Mouse (Mus musculus) limb, embryonic 14.5 days (tissue): Measurements from ENCODE around the gene Dach2. TPM values are rescaled to one million over a fixed set of nuclear protein-coding genes. Genes with fewer than 3 reads are reported as not detected.

Experiments used
- ATAC-seq: fragments of 200-750 bp; cut with Nextera tagmentation; 2 replicates; pipeline ENCODE4 v1.8.0; 2017; ENCODE audit warnings: low read depth, moderate number of reproducible peaks, moderate TSS enrichment; ENCODE audit not compliant: low FRiP score
- DNase-seq: peaks from one replicate; pipeline ENCODE4 v3.0.0-alpha.2; 2015; ENCODE audit warnings: low spot score
- H3K27ac ChIP-seq: fragments of 300-500 bp; sonication (generic); replicated peaks from 2 replicates; pipeline ENCODE4 v1.5.1; 2014; ENCODE audit warnings: low read depth, mild to moderate bottlenecking, low read length, moderate library complexity, mixed read lengths
- H3K27me3 ChIP-seq: fragments of 300-500 bp; sonication (generic); 2 replicates; pipeline ENCODE4 v1.6.1; 2014; ENCODE audit warnings: low read length, mixed read lengths; ENCODE audit not compliant: control insufficient read depth, insufficient read depth
- H3K36me3 ChIP-seq: fragments of 300-500 bp; sonication (generic); 2 replicates; pipeline ENCODE4 v1.6.1; 2014; ENCODE audit warnings: mild to moderate bottlenecking, low read length, moderate library complexity, mixed read lengths; ENCODE audit not compliant: control insufficient read depth, insufficient read depth
- H3K4me1 ChIP-seq: fragments of 300-500 bp; sonication (generic); 2 replicates; pipeline ENCODE4 v1.6.1; 2014; ENCODE audit warnings: antibody characterized with exemption, low read length, mixed read lengths; ENCODE audit not compliant: control insufficient read depth, insufficient read depth
- H3K4me2 ChIP-seq: fragments of 300-500 bp; sonication (generic); replicated peaks from 2 replicates; pipeline ENCODE4 v1.6.1; 2014; ENCODE audit warnings: low read depth, mild to moderate bottlenecking, low read length, moderate library complexity; ENCODE audit not compliant: severe bottlenecking
- H3K4me3 ChIP-seq: fragments of 300-500 bp; sonication (generic); replicated peaks from 2 replicates; pipeline ENCODE4 v1.5.1; 2014; ENCODE audit warnings: low read length
- H3K9ac ChIP-seq: fragments of 300-500 bp; sonication (generic); 2 replicates; pipeline ENCODE4 v1.6.1; 2014; ENCODE audit warnings: mild to moderate bottlenecking, low read depth, low read length, moderate library complexity; ENCODE audit not compliant: severe bottlenecking
- H3K9me3 ChIP-seq: fragments of 300-500 bp; sonication (generic); 2 replicates; pipeline ENCODE4 v1.6.1; 2016; ENCODE audit warnings: low read length; ENCODE audit not compliant: control insufficient read depth
- POLR2A ChIP-seq: fragments of 200-500 bp; IDR thresholded peaks from 2 replicates; pipeline ENCODE4 v1.8.0; 2012; ENCODE audit warnings: inconsistent platforms, mild to moderate bottlenecking, moderate library complexity, borderline replicate concordance; ENCODE audit not compliant: insufficient read depth, insufficient read length; ENCODE audit errors: extremely low read depth
- WGBS: fragments of 180-500 bp; shearing (Covaris S2); extraction: QIAGEN DNeasy Blood & Tissue Kit; methylation state at CpG from one replicate; pipeline ENCODE4 v1.1.7; 2014; 5-methylcytosine and 5-hydroxymethylcytosine counted together
- polyA plus RNA-seq, 2 experiments: library from polyadenylated mRNA; depleted of rRNA in 1 of 2; stranded (reverse) in 1 of 2; unstranded in 1 of 2; fragments of >200 nt; fragmentation: Nextera tagmentation in 1 of 2; extraction: Ambion mirVana in 1 of 2; gene quantifications; 2 replicates each; pipeline versions ENCODE4 v1.2.1 to v1.2.3; 2012 to 2014

Gene Dach2
- polyA plus RNA-seq, 2 experiments, result 1.2 to 2.6 TPM

DNA sequence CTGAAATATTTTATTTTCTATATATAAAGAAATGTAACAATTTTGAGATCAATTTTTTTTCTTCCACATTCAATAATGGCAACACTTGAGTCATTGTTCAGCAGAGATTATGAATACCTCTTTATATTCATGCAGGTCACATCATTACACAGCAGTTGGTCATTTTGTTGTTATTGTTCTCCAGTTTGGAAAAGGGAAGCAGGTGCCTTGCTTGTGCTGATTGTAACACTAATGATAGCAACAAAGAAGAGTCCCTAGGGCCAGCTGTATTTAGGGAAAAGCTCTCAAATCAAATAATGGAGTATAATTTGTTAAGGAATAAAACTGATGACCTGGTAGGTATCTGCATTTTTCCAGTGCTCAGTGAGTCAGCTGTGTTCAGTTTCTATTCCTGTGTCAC is 513.1 kb downstream of the Dach2 start:
- no peak for TF ChIP-seq POLR2A
- H3K4me3 ChIP-seq, result no peak overlapping the region
- ATAC-seq, result no peak
- H3K27me3 ChIP-seq, result no peaks in the 10 kb centered on the region
- no peak overlapping the region for H3K27ac ChIP-seq
- no peaks in the 10 kb centered on the region for H3K9me3 ChIP-seq
- no peak for DNase-seq
- no peak overlapping the region for H3K4me2 ChIP-seq
- no peaks in the 10 kb centered on the region for H3K36me3 ChIP-seq
- no peak overlapping the region for H3K9ac ChIP-seq
- no peaks in the 10 kb centered on the region for H3K4me1 ChIP-seq

DNA sequence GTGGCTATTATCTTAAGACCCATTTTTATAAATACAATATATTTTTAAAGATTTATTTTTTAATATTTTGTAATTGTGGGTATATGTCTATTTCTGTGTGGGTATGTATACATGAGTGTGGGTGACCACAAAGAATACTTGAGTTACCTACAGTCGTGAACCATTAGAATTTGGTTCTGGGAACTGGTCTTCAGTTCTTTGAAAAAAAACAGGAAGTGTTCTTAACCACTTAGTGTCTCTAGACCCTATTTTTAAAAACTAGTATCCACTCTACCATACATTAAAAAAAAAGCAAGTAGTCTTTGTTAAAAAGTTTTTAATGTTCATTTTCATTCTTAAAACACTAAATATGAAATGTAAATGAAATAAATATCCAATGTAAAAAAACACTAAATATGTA is 529.5 kb downstream of the Dach2 start:
- Histone ChIP-seq H3K27me3 (no peaks in the 10 kb centered on the region), H3K27ac (no peak overlapping the region), H3K4me3 (no peak overlapping the region), H3K4me2 (no peak overlapping the region), H3K4me1 (no peaks in the 10 kb centered on the region), H3K9ac (no peak overlapping the region), H3K36me3 (no peaks in the 10 kb centered on the region), H3K9me3 (no peaks in the 10 kb centered on the region)
- TF ChIP-seq POLR2A, result no peak
- ATAC-seq (no peak), DNase-seq (no peak)
- 45% methylated on average over 1 of the region's 1 CpGs for WGBS

DNA sequence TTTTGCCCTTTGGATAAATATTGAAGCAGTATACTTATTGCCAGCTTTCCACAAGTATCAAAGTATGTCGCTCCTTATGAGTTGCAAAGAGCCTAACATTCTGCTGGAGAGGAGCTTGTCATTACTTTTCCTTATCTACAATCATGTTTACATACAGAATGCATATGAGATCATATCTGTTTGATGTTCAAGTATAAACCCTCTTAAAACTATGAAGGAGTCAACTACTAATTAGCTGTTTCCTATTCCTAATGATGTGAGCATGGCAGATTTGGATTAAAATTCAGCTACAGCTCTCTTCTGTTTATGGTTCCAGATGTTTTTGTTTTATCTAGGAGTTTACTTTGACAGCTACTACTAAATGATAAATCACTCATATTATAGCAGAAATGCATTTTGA is 535.8 kb downstream of the Dach2 start:
- Histone ChIP-seq H3K4me1 (no peaks in the 10 kb centered on the region), H3K9ac (no peak overlapping the region), H3K36me3 (no peaks in the 10 kb centered on the region), H3K4me2 (no peak overlapping the region), H3K27me3 (no peaks in the 10 kb centered on the region), H3K27ac (no peak overlapping the region), H3K9me3 (no peaks in the 10 kb centered on the region), H3K4me3 (no peak overlapping the region)
- ATAC-seq (no peak), DNase-seq (no peak)
- TF ChIP-seq POLR2A, result no peak
- WGBS, result 89% methylated on average over 1 of the region's 1 CpGs

DNA sequence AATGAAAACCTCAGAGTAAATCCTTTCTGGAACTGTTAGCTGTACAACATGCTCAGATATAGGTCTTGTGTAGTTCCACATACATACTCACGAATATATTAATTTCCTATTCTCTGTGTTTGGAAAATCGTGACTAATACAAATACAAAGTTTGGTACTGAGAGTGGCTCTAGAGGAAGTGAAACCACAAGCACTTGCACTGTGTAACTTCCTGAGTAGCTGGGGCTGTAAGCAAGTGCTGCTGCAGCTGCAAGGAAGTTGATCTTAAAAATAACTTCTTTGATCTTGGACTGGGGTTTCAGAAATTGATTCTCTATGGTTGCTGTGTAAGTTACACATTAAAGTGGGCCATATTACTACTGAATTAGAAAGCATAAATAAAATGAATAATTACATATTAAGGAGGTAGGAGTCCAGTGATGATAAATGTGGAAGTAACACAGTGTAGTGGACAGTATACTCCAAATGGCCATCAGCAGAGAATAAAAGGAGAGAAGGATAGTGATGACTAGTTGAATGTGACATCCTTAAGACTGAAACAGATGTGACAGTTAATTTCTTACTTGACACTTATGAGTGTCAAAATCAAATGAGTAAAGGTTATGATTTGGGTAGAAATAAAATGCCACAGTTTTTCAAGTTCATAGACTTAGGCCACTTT is 570.7 kb downstream of the Dach2 start:
- H3K27ac ChIP-seq, result no peak overlapping the region
- H3K27me3 ChIP-seq, result no peaks in the 10 kb centered on the region
- H3K4me1 ChIP-seq, result no peaks in the 10 kb centered on the region
- no peak overlapping the region for H3K9ac ChIP-seq
- H3K36me3 ChIP-seq, result no peaks in the 10 kb centered on the region
- H3K9me3 ChIP-seq, result no peaks in the 10 kb centered on the region
- 63% methylated on average over 2 of the region's 2 CpGs for WGBS
- H3K4me2 ChIP-seq, result no peak overlapping the region
- no peak for DNase-seq
- ATAC-seq, result no peak
- no peak overlapping the region for H3K4me3 ChIP-seq
- no peak for TF ChIP-seq POLR2A

Other genes starting within 250 kb of the Dach2 start
- gene Chm, start 112.0 kb upstream of the Dach2 start, polyA plus RNA-seq (2012; rRNA removed), result 7.0 and 8.4 TPM in 2 replicates
- 15.5 TPM in 2 replicates for gene Chm, start 112.0 kb upstream of the Dach2 start, polyA plus RNA-seq (2014; fragmentation: Nextera tagmentation; extraction: Ambion mirVana)